ENCODE assay signal across 22 mouse cellular contexts in the genomic region with DNA sequence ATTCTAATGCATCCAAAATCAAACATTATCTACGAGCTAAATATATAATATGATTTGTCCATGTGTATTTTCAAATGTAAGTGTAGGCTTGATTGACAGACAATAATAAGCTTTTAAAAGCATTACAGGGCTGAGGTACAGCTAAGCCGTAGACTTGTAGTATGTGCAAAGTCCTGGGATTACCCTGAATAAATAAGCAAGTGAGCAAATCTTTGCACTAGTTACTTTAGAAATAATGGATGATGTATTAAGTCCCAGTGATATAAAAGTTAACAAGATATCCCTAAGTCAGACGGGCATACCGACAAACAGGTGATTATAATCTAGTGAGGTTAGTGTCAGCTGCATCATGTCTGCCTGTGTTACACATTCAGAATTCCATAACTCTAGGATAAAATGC.
"Had no signal": no experiment of that assay in that cellular context is flagged by ENCODE, and none has a peak within 500 bp of the region (broad histone marks: within the 10 kb centered on the region; RNA-seq: fewer than 3 reads in every experiment).

No protein-coding gene starts in this region.

- H3K4me3 ChIP-seq: heart, adult 2 months; heart, embryonic 13.5 days; heart, embryonic 15.5 days; hindbrain, embryonic 13.5 days; hindbrain, embryonic 15.5 days; layer of hippocampus, adult 2 months; left cerebral cortex, adult 2 months; limb, embryonic 10.5 days; limb, embryonic 12.5 days; liver, embryonic 13.5 days had no signal

- H3K36me3 ChIP-seq: heart, embryonic 13.5 days; heart, embryonic 15.5 days; hindbrain, embryonic 13.5 days; hindbrain, embryonic 15.5 days; limb, embryonic 10.5 days; limb, embryonic 12.5 days; liver, embryonic 13.5 days had no signal

- H3K27ac ChIP-seq: heart, adult 2 months; heart, embryonic 13.5 days; heart, embryonic 15.5 days; hindbrain, embryonic 13.5 days; hindbrain, embryonic 15.5 days; hindbrain, postnatal 0 days; layer of hippocampus, adult 2 months; left cerebral cortex, adult 2 months; limb, embryonic 10.5 days; limb, embryonic 12.5 days; liver, embryonic 13.5 days had no signal

- H3K27me3 ChIP-seq: heart, embryonic 13.5 days; heart, embryonic 15.5 days; hindbrain, embryonic 13.5 days; hindbrain, embryonic 15.5 days; limb, embryonic 12.5 days; liver, embryonic 13.5 days had no signal

- ATAC-seq: forebrain, postnatal 0 days; hindbrain, postnatal 0 days had no signal

- H3K4me1 ChIP-seq: heart, embryonic 13.5 days; heart, embryonic 15.5 days; hindbrain, embryonic 13.5 days; hindbrain, embryonic 15.5 days; liver, embryonic 13.5 days had no signal

- H3K4me2 ChIP-seq: heart, embryonic 11.5 days; heart, embryonic 13.5 days; heart, embryonic 15.5 days; hindbrain, embryonic 13.5 days; hindbrain, embryonic 15.5 days; limb, embryonic 12.5 days; liver, embryonic 13.5 days had no signal

- H3K9ac ChIP-seq: forebrain, postnatal 0 days; heart, embryonic 13.5 days; heart, embryonic 15.5 days; hindbrain, embryonic 13.5 days; hindbrain, embryonic 15.5 days; limb, embryonic 12.5 days; liver, embryonic 13.5 days had no signal

- H3K9me3 ChIP-seq: heart, embryonic 13.5 days; heart, embryonic 15.5 days; hindbrain, embryonic 13.5 days; hindbrain, embryonic 15.5 days; limb, embryonic 10.5 days; liver, embryonic 13.5 days had no signal

- DNase-seq: forebrain, postnatal 0 days; gastrocnemius, postnatal 14 days; gastrocnemius, postnatal 36 days; heart, adult 2 months; heart, postnatal 14 days; heart, postnatal 36 days; kidney, adult 18-20 months; kidney, adult 8-10 months; kidney, postnatal 10 days; kidney, postnatal 25 days; kidney, postnatal 4 days; liver, embryonic 13.5 days had no signal
